Mouse (Mus musculus): ENCODE measurements around the gene Vmn1r5. TPM values are rescaled to one million over a fixed set of nuclear protein-coding genes. Genes with fewer than 3 reads are reported as not detected.

The Vmn1r5 gene
- polyA plus RNA-seq (2015; fragmentation: Illumina TruSeq; extraction: RNeasy Lipid Tissue Mini Kit (QIAGEN cat#74804); ENCODE audit: low read depth, low replicate concordance): not detected

GRCm38 (mm10) chr6:56969973-56970372, at the start of gene Vmn1r5:
TSS of gene Vmn1r5 (plus strand) at chr6:56970273.

GRCm38 (mm10) chr6:56923726-56924707, 46.1 kb upstream of the Vmn1r5 start, which contains the start of the genes Nt5c3 and Vmn1r4:
TSS of gene Nt5c3 (minus strand) at chr6:56923932.
TSS of gene Vmn1r4 (plus strand) at chr6:56924015.

GRCm38 (mm10) chr6:56996943-56997342, 26.9 kb downstream of the Vmn1r5 start, which contains the start of gene Vmn1r6:
TSS of gene Vmn1r6 (plus strand) at chr6:56997243.

GRCm38 (mm10) chr6:57025224-57025623, 55.2 kb downstream of the Vmn1r5 start, which contains the start of gene Vmn1r7:
TSS of gene Vmn1r7 (minus strand) at chr6:57025324.

GRCm38 (mm10) chr6:57031984-57032383, 61.9 kb downstream of the Vmn1r5 start, which contains the start of gene Vmn1r8:
TSS of gene Vmn1r8 (plus strand) at chr6:57032284.

Other genes starting within 250 kb of the Vmn1r5 start
- gene Kbtbd2, start 172.5 kb upstream of the Vmn1r5 start, polyA plus RNA-seq (2015; fragmentation: Illumina TruSeq; extraction: RNeasy Lipid Tissue Mini Kit (QIAGEN cat#74804); ENCODE audit: low read depth, low replicate concordance): 40.1 TPM
- 28.8 TPM for gene Fkbp9, start 138.2 kb upstream of the Vmn1r5 start, polyA plus RNA-seq (2015; fragmentation: Illumina TruSeq; extraction: RNeasy Lipid Tissue Mini Kit (QIAGEN cat#74804); ENCODE audit: low read depth, low replicate concordance)
- 97.9 TPM for gene Nt5c3, start 46.3 kb upstream of the Vmn1r5 start, polyA plus RNA-seq (2015; fragmentation: Illumina TruSeq; extraction: RNeasy Lipid Tissue Mini Kit (QIAGEN cat#74804); ENCODE audit: low read depth, low replicate concordance)
- not detected for gene Vmn1r4, start 46.3 kb upstream of the Vmn1r5 start, polyA plus RNA-seq (2015; fragmentation: Illumina TruSeq; extraction: RNeasy Lipid Tissue Mini Kit (QIAGEN cat#74804); ENCODE audit: low read depth, low replicate concordance)
- not detected for gene Vmn1r6, start 27.0 kb downstream of the Vmn1r5 start, polyA plus RNA-seq (2015; fragmentation: Illumina TruSeq; extraction: RNeasy Lipid Tissue Mini Kit (QIAGEN cat#74804); ENCODE audit: low read depth, low replicate concordance)
- not detected for gene Vmn1r7, start 55.1 kb downstream of the Vmn1r5 start, polyA plus RNA-seq (2015; fragmentation: Illumina TruSeq; extraction: RNeasy Lipid Tissue Mini Kit (QIAGEN cat#74804); ENCODE audit: low read depth, low replicate concordance)
- not detected for gene Vmn1r8, start 62.0 kb downstream of the Vmn1r5 start, polyA plus RNA-seq (2015; fragmentation: Illumina TruSeq; extraction: RNeasy Lipid Tissue Mini Kit (QIAGEN cat#74804); ENCODE audit: low read depth, low replicate concordance)
- not detected for gene Vmn1r9, start 96.5 kb downstream of the Vmn1r5 start, polyA plus RNA-seq (2015; fragmentation: Illumina TruSeq; extraction: RNeasy Lipid Tissue Mini Kit (QIAGEN cat#74804); ENCODE audit: low read depth, low replicate concordance)
- not detected for gene Vmn1r10, start 139.2 kb downstream of the Vmn1r5 start, polyA plus RNA-seq (2015; fragmentation: Illumina TruSeq; extraction: RNeasy Lipid Tissue Mini Kit (QIAGEN cat#74804); ENCODE audit: low read depth, low replicate concordance)
- not detected for gene Vmn1r11, start 163.2 kb downstream of the Vmn1r5 start, polyA plus RNA-seq (2015; fragmentation: Illumina TruSeq; extraction: RNeasy Lipid Tissue Mini Kit (QIAGEN cat#74804); ENCODE audit: low read depth, low replicate concordance)
- gene Vmn1r12, start 186.6 kb downstream of the Vmn1r5 start, polyA plus RNA-seq (2015; fragmentation: Illumina TruSeq; extraction: RNeasy Lipid Tissue Mini Kit (QIAGEN cat#74804); ENCODE audit: low read depth, low replicate concordance): not detected
- not detected for gene Vmn1r13, start 233.0 kb downstream of the Vmn1r5 start, polyA plus RNA-seq (2015; fragmentation: Illumina TruSeq; extraction: RNeasy Lipid Tissue Mini Kit (QIAGEN cat#74804); ENCODE audit: low read depth, low replicate concordance)

Measured in brain, adult 10 weeks (tissue).